Mouse (Mus musculus) hindbrain, embryonic 10.5 days (tissue): ENCODE data around the gene Sgsm2. TPM values are rescaled to one million over a fixed set of nuclear protein-coding genes. Genes with fewer than 3 reads are reported as not detected.

ENCODE experiments used
- DNase-seq: peaks from one replicate; pipeline ENCODE4 v3.0.0-alpha.2; 2017; ENCODE audit warnings: low spot score
- H3K27ac ChIP-seq: fragments of 300-500 bp; sonication (generic); 2 replicates; pipeline ENCODE4 v1.5.1; 2016; ENCODE audit warnings: mild to moderate bottlenecking, moderate library complexity
- H3K27me3 ChIP-seq: fragments of 300-500 bp; sonication (generic); 2 replicates; pipeline ENCODE4 v1.6.1; 2016; ENCODE audit warnings: mild to moderate bottlenecking; ENCODE audit not compliant: poor library complexity, insufficient read depth, severe bottlenecking
- H3K36me3 ChIP-seq: fragments of 300-500 bp; sonication (generic); 2 replicates; pipeline ENCODE4 v1.6.1; 2016; ENCODE audit warnings: mild to moderate bottlenecking, moderate library complexity
- H3K4me1 ChIP-seq: fragments of 300-500 bp; sonication (generic); replicated peaks from 2 replicates; pipeline ENCODE4 v1.6.1; 2016; ENCODE audit warnings: mild to moderate bottlenecking
- H3K4me3 ChIP-seq: fragments of 300-500 bp; sonication (generic); 2 replicates; pipeline ENCODE4 v1.5.1; 2016; ENCODE audit warnings: mild to moderate bottlenecking, moderate library complexity
- H3K9me3 ChIP-seq: fragments of 300-500 bp; sonication (generic); 2 replicates; pipeline ENCODE4 v1.6.1; 2016; ENCODE audit warnings: mild to moderate bottlenecking, moderate library complexity
- WGBS: fragments of 180-500 bp; shearing (Covaris S2); methylation state at CpG from one replicate; pipeline ENCODE4 v1.1.7; 2016; 5-methylcytosine and 5-hydroxymethylcytosine counted together
- polyA plus RNA-seq: library from polyadenylated mRNA; unstranded; fragments of >200 nt; fragmentation: Nextera tagmentation; extraction: Ambion mirVana; gene quantifications from 2 replicates; pipeline ENCODE4 v1.2.1, GENCODE M21; 2016

Sgsm2 gene
- polyA plus RNA-seq, 1 experiment from 2014 or later, result 10.7 TPM

DNA sequence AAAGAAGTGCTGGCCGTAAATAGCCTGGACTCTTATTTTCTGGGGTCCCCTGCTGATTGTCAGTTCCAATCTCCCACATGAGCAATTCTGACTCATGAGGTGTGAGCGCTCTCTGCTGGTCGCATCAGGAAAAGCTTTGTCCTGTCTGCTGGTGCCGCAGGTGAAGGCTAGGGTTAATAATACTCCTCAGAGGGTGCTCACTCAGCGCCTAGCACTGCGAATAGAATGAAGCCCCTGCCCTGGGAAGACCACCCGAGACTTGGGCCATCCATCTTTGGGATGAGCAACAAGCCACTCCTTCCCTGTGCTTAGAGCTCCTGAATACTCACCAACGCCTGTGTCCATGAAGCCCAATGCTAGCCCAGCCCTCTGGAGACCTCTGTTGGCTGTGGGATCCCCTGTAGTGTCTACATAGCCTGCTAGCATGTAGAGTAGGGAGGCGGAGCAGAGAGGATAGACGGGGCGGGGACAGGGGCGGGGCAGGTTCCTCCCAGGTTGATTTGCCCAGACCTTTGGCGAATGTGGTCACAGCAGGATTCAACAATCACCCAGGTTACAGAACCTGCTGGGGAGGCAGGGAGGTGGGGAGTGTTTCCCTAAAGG is 48.8 kb downstream of the Sgsm2 start:
- 2% methylated on average over 13 of the region's 13 CpGs for WGBS
- Histone ChIP-seq H3K36me3 (peaks cover 62% of the 10 kb centered on the region), H3K4me1 (peaks cover 22% of the 10 kb centered on the region), H3K9me3 (peaks cover 9% of the 10 kb centered on the region; the same call in 1 of the 2 replicates), H3K4me3 (no peak overlapping the region), H3K27me3 (no peaks in the 10 kb centered on the region), H3K27ac (0 out of 2 replicates have a peak overlapping the region, but pooled peaks have one; percentile 20)
- peak; percentile 78 for DNase-seq

DNA sequence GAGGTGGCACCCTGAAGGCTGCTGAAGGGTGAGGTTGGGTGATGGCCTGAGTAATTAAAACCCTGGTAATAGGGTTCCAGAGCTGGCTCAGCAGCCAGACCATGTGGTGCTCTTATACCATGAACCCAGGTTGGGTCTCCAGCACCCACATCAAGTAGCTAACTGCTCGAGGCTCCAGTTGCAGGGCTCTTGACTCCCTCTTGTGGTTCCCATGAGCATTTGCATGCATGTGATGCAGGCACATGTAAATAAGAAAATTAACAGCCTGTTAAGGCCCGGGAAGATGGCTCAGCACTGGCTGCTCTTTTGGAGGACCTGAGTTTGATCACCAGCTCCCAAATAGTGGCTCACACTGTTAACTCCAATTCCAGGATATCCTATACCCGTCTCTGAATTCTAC is 51.1 kb downstream of the Sgsm2 start:
- Histone ChIP-seq H3K36me3 (peaks cover 67% of the 10 kb centered on the region), H3K27ac (no peak overlapping the region), H3K9me3 (peaks cover 9% of the 10 kb centered on the region; the same call in 1 of the 2 replicates), H3K4me3 (no peak overlapping the region), H3K27me3 (no peaks in the 10 kb centered on the region), H3K4me1 (peaks cover 39% of the 10 kb centered on the region)
- DNase-seq, result no peak
- 75% methylated on average over 3 of the region's 3 CpGs for WGBS

DNA sequence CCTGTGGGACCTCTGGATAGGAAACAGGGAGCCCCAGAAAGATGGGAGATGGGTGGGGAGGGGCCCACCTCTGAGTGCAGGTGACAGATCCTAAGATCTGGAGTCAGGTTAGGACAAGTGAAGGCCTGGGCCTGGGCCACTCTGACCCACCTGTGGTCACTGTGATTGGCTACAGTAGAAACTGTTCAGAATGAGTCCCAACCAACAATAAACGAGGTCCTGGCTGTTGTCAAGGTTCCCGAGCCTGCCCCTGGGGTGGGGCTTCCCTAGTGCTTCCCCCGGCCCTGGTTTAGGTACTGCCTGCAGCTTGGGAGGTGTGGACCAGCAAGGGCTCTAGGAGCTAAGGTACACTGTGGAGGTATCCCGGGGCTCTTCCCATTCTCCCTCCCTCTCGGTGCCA is 53.1 kb downstream of the Sgsm2 start:
- DNase-seq, result no peak
- no peak overlapping the region for H3K4me3 ChIP-seq
- WGBS, result 63% methylated on average over 5 of the region's 5 CpGs
- peaks cover 65% of the 10 kb centered on the region for H3K36me3 ChIP-seq
- no peak overlapping the region for H3K27ac ChIP-seq
- H3K9me3 ChIP-seq, result peaks cover 9% of the 10 kb centered on the region; the same call in 1 of the 2 replicates
- H3K27me3 ChIP-seq, result no peaks in the 10 kb centered on the region
- peaks cover 45% of the 10 kb centered on the region for H3K4me1 ChIP-seq

DNA sequence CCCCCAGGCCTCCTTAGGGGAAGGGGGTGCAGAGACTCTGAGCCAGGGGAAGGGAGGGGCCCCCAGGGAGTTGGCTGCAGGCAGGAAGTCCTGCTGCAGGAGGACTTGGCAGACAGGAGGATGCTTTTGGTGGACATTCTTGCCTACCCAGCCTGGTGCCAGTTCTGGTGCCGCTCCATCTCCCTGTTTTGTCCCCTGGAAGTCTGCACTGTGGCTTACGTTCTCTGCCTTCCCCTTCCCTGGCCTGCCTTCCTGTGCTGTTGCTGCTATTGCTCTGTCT is 53.5 kb downstream of the Sgsm2 start:
- Histone ChIP-seq H3K27ac (no peak overlapping the region), H3K27me3 (no peaks in the 10 kb centered on the region), H3K4me3 (0 out of 2 replicates have a peak overlapping the region, but pooled peaks have one; percentile 11), H3K36me3 (peaks cover 65% of the 10 kb centered on the region), H3K4me1 (peaks cover 45% of the 10 kb centered on the region), H3K9me3 (peaks cover 9% of the 10 kb centered on the region; the same call in 1 of the 2 replicates)
- 85% methylated on average over 2 of the region's 2 CpGs for WGBS
- no peak for DNase-seq

DNA sequence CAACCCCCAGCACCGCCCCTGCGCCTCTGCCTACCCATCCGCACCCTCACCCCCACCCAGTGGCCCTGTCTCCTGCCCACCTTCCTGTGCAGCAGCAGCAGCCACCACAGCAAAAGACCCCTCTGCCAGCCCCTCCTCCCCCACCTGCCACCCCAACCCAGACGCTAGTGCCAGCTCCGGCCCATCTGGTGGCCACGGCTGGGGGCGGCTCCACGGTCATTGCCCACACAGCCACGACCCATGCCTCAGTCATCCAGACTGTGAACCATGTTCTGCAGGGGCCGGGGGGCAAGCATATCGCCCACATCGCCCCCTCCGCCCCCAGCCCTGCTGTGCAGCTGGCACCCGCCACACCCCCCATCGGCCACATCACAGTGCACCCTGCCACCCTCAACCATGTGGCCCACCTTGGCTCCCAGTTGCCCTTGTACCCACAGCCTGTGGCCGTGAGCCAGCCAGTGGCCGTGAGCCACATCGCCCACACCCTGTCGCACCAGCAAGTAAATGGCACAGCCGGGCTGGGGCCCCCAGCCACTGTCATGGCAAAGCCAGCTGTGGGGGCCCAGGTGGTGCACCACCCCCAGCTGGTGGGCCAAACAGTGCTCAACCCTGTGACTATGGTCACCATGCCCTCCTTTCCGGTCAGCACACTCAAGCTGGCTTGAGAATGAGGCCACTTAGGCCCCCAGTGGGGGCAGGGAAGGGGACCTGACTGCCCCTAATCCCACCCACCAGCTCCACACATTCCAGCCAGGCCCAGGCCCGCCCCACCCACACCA is 54.0 kb downstream of the Sgsm2 start:
- Histone ChIP-seq H3K27me3 (no peaks in the 10 kb centered on the region), H3K36me3 (peaks cover 65% of the 10 kb centered on the region), H3K4me3 (0 out of 2 replicates have a peak overlapping the region, but pooled peaks have one; percentile 11), H3K9me3 (peaks cover 9% of the 10 kb centered on the region; the same call in 1 of the 2 replicates), H3K27ac (peak overlapping the region; percentile 45; the same call in 1 of the 2 replicates), H3K4me1 (peaks cover 45% of the 10 kb centered on the region)
- no peak for DNase-seq
- 92% methylated on average over 22 of the region's 22 CpGs for WGBS

DNA sequence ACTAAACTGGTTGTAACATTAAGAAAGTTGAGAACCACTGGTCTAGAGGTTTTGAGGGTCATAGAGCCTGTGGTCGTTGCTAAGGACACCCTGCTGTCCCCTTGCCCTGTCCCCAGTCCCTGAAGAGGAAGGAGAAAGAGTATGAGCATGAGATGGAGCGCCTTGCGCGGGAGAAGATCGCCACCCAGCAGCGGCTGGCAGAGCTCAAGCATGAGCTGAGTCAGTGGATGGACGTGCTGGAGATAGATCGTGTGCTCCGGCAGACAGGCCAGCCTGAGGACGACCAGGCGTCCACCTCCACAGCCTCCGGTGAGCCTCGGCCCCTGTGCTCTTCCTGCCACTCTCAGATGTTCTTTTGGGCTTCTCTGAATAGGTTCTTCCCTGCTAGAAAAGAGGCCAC is 54.8 kb downstream of the Sgsm2 start:
- Histone ChIP-seq H3K27me3 (no peaks in the 10 kb centered on the region), H3K36me3 (peaks cover 66% of the 10 kb centered on the region), H3K9me3 (peaks cover 9% of the 10 kb centered on the region; the same call in 1 of the 2 replicates), H3K27ac (no peak overlapping the region), H3K4me1 (peaks cover 50% of the 10 kb centered on the region), H3K4me3 (no peak overlapping the region)
- DNase-seq, result no peak
- 87% methylated on average over 13 of the region's 13 CpGs for WGBS

DNA sequence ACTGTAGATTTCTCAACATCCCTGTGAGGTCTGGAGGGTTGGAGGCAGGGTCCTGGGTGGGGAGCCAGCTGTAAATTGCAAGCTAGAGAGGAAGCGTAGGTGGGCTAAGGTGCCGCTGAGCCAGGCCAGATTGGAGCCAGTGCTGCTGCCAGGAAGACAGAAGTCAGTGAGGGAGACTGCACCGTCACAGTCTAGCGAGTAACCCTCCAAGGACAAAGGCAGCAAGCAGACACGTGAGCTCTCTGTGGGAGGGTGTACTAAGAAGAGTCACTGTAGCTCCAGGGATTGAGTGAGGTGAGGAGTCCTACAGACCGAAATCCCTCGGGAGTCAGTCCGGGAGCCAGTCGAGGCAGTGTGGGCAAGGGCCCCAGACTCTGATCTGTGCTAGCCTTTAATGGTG is 55.5 kb downstream of the Sgsm2 start:
- peaks cover 72% of the 10 kb centered on the region for H3K36me3 ChIP-seq
- DNase-seq, result no peak
- H3K4me1 ChIP-seq, result peaks cover 56% of the 10 kb centered on the region
- 0 out of 2 replicates have a peak, but pooled peaks cover 6% of the 10 kb centered on the region for H3K27me3 ChIP-seq
- no peak overlapping the region for H3K4me3 ChIP-seq
- peaks cover 9% of the 10 kb centered on the region; the same call in 1 of the 2 replicates for H3K9me3 ChIP-seq
- peak overlapping the region; percentile 59; the same call in 1 of the 2 replicates for H3K27ac ChIP-seq
- 73% methylated on average over 9 of the region's 9 CpGs for WGBS

DNA sequence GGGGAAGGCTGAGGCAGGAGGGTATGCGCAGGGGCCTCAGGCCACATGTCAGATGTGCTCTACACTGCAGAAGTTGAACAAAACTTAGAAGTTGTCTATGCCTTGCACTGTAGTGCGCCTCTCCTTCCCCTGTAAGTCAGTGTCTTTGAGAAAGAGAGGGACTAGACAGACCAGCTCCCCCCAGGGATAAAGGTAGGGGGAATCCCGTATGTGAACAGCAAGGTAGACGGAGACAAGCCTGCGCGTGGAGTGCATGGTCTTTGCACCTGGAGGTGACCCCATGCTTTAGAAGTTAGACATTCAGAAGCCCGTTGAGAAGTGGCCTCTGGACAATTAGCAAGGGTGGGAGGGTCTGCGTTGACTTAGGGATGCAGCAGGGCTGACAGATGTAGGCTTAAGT is 56.1 kb downstream of the Sgsm2 start:
- H3K4me1 ChIP-seq, result peaks cover 63% of the 10 kb centered on the region
- no peak overlapping the region for H3K27ac ChIP-seq
- no peak overlapping the region for H3K4me3 ChIP-seq
- WGBS, result 91% methylated on average over 8 of the region's 8 CpGs
- H3K9me3 ChIP-seq, result peaks cover 9% of the 10 kb centered on the region; the same call in 1 of the 2 replicates
- 0 out of 2 replicates have a peak, but pooled peaks cover 10% of the 10 kb centered on the region for H3K27me3 ChIP-seq
- no peak for DNase-seq
- H3K36me3 ChIP-seq, result peaks cover 74% of the 10 kb centered on the region

DNA sequence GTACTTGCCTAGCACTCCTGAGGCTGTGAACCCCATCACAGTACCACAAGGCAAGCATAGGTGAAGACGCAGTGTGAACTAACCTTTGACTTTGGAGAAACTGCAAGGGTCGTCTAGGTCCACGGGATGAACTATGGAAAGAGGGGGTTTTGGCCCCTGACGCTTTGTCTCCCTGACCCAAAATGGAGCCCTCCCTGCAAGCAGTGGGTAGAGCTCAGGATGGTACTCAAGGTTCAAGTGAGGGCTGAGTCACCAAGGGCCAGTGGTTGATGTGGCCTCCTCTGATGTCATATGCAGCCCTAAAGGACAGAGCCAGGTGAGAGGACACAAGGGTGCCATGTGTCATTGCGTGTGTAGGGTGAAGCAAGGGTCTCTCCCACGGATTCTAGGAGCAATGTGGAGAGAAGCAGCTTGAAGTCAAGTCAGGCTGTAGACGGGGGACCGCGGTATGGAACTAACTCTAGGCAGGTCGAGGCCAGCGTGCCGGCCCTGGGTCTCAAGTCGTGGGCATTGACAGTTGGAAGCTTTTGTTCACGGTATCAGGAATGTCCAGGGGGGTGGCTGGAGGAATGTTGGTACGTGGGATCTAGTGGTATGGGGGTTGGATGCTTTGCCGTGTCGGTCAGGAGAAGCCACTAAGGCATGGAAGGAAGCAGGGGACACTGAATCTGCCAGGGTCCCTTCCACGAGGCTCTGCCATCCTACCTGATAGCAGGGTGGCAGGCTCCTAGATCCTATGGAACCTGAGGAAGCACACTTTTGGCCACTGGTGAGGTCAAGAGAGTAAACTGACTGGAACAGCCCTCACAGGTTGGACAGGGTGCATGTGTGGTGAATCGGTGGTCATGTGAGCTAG is 56.8 kb downstream of the Sgsm2 start:
- Histone ChIP-seq H3K4me3 (no peak overlapping the region), H3K4me1 (peaks cover 67% of the 10 kb centered on the region), H3K27ac (no peak overlapping the region), H3K9me3 (peaks cover 4% of the 10 kb centered on the region; the same call in 1 of the 2 replicates), H3K27me3 (0 out of 2 replicates have a peak, but pooled peaks cover 10% of the 10 kb centered on the region), H3K36me3 (peaks cover 68% of the 10 kb centered on the region)
- no peak for DNase-seq
- WGBS, result 91% methylated on average over 19 of the region's 19 CpGs

DNA sequence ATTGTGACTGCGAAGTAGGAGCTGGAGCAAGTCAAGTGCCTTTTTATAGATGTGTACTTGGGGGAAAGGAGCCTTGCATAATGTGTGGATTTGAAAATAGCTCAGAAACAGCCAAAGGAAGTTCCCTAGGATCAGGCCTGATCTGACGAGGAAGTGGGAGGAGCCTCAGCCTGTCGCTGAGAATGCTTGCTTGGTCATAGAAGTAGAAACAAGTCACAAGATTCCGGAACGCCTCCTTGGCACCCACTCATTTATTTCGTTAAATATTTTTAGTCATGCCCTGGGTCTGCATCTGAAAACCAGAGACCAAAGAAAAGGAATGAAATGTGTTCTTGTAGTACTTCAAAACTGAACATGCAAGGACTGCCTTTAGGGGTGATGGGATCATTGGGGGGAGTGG is 57.9 kb downstream of the Sgsm2 start:
- no peaks in the 10 kb centered on the region for H3K9me3 ChIP-seq
- peak overlapping the region; percentile 96 for H3K27ac ChIP-seq
- H3K27me3 ChIP-seq, result 0 out of 2 replicates have a peak, but pooled peaks cover 10% of the 10 kb centered on the region
- WGBS, result 50% methylated on average over 6 of the region's 6 CpGs
- DNase-seq, result no peak
- peak overlapping the region; percentile 69 for H3K4me3 ChIP-seq
- peaks cover 78% of the 10 kb centered on the region for H3K4me1 ChIP-seq
- H3K36me3 ChIP-seq, result peaks cover 57% of the 10 kb centered on the region

DNA sequence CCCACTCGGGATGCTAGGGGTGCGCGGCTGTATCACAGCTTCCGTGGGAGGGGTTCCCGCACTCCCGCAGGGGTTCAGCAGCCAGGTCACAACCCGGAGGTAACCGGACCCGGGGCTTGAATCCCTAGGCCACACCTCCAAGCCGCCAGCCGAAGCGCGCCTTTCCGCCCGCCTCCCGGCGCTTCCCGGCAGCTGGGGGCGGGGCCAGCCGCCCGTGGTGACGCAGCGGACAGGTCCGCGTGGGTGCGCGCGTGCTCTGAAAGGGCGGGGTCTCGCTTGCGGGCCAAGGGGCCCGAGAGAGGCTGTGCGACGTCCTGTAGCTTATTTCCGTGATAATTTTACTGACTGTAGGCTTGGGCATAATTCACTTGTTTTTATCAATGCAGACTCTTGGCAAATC is 58.4 kb downstream of the Sgsm2 start:
- H3K4me3 ChIP-seq, result peak overlapping the region; percentile 69
- 0% methylated on average over 35 of the region's 35 CpGs for WGBS
- peak; percentile 92 for DNase-seq
- H3K27ac ChIP-seq, result peak overlapping the region; percentile 96
- H3K9me3 ChIP-seq, result no peaks in the 10 kb centered on the region
- 0 out of 2 replicates have a peak, but pooled peaks cover 10% of the 10 kb centered on the region for H3K27me3 ChIP-seq
- peaks cover 51% of the 10 kb centered on the region for H3K36me3 ChIP-seq
- peaks cover 81% of the 10 kb centered on the region for H3K4me1 ChIP-seq

DNA sequence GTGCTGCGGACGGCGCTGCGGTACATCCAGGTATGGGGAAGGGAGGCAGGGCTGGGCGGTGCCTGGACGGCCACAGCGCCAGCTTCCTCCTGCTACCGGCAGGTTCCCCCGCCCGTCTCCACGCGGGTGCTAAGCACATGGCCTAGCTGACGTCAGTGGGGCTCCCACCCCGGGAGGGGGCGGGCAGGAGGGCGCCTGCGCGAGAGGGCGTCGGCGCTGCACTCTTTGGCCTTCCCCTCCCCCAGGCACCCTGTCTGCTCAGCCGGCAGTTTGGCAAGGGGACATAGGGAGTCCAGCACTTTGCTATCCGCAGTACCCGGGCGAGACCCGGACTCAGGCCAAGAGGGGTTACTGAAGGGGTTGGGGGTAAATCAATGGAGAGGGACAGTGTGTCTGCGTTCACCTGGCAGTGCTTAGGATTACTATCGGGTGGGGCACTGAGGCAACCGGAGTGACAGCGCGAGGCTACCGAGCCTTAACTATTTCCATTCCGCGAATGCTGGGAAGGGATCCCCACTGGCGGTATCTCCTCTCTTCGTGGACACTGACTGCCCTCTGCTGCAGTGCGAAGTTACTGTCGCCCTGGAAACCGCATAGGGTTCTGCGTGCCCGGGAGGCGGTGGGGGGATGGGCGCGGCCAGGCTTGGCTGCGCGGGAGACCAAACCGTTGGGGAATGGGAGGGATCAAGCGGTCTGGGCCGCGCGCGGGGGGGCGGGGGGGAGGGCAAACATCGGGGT is 59.0 kb downstream of the Sgsm2 start:
- peaks cover 81% of the 10 kb centered on the region for H3K4me1 ChIP-seq
- peak overlapping the region; percentile 96 for H3K27ac ChIP-seq
- WGBS, result 1% methylated on average over 54 of the region's 54 CpGs

More for the DNA sequence above, 59.0 kb downstream of the Sgsm2 start:
- H3K27me3 ChIP-seq, result 0 out of 2 replicates have a peak, but pooled peaks cover 10% of the 10 kb centered on the region
- peak; percentile 79 for DNase-seq
- no peaks in the 10 kb centered on the region for H3K9me3 ChIP-seq
- H3K4me3 ChIP-seq, result peak overlapping the region; percentile 69
- H3K36me3 ChIP-seq, result peaks cover 45% of the 10 kb centered on the region
